Mouse (Mus musculus): ENCODE results near the gene Zfp830. TPM values are rescaled to one million over a fixed set of nuclear protein-coding genes. Genes with fewer than 3 reads are reported as not detected.

Zfp830 gene
- polyA plus RNA-seq, 2 experiments: 10.5 to 15.5 TPM

GRCm38 (mm10) chr11:82746138-82746537 is 18.0 kb upstream of the Zfp830 start:
- no peak overlapping the region for H3K27ac ChIP-seq
- H3K4me2 ChIP-seq (ENCODE audit: low read depth): no peak overlapping the region
- DNase-seq (ENCODE audit: low read depth in 3 of 3, low spot score in 3 of 3) (peak in 1 of 3 experiments; percentile 45), ATAC-seq (ENCODE audit: insufficient read depth) (no peak)
- WGBS (ENCODE audit: insufficient replicate concordance): 19% methylated on average over 6 of the region's 6 CpGs
- no peaks in the 10 kb centered on the region for H3K9me3 ChIP-seq (ENCODE audit: control insufficient read depth, low read length)
- no peak overlapping the region for H3K9ac ChIP-seq (replicated peaks)
- H3K4me1 ChIP-seq (replicated peaks; ENCODE audit: control insufficient read depth in 2 of 2, insufficient read depth in 2 of 2, low read length in 1 of 2): peaks cover 0 to 6% of the 10 kb centered on the region in 2 experiments; a peak in 1 of 4 replicates
- no peaks in the 10 kb centered on the region for H3K36me3 ChIP-seq (replicated peaks; ENCODE audit: control insufficient read depth, insufficient read depth, low read depth)
- TF ChIP-seq EP300 (IDR thresholded peaks at IDR 0.05; ENCODE audit: low read depth) (no peak), CTCF (IDR thresholded peaks at IDR 0.05; ENCODE audit: low read depth) (peak; percentile 79)
- no peak overlapping the region for H3K4me3 ChIP-seq (ENCODE audit: insufficient read depth in 1 of 2, low read depth in 2 of 2, low read length in 2 of 2)
- H3K27me3 ChIP-seq (ENCODE audit: control insufficient read depth, insufficient read depth, low read length): no peaks in the 10 kb centered on the region; the same call in 1 of the 2 replicates

GRCm38 (mm10) chr11:82746857-82747366 is 17.2 kb upstream of the Zfp830 start:
- TF ChIP-seq CTCF (IDR thresholded peaks at IDR 0.05; ENCODE audit: low read depth) (no peak), EP300 (IDR thresholded peaks at IDR 0.05; ENCODE audit: low read depth) (no peak)
- H3K9ac ChIP-seq (replicated peaks): peak overlapping the region; percentile 36

GRCm38 (mm10) chr11:82752349-82753115 is 11.6 kb upstream of the Zfp830 start:
- no peak for DNase-seq (ENCODE audit: low read depth in 3 of 3, low spot score in 3 of 3)

More at GRCm38 (mm10) chr11:82746857-82747366, 17.2 kb upstream of the Zfp830 start:
- 19% methylated on average over 8 of the region's 8 CpGs for WGBS (ENCODE audit: insufficient replicate concordance)
- H3K27ac ChIP-seq: peak overlapping the region; percentile 27
- peak overlapping the region; percentile 54 for H3K4me2 ChIP-seq (ENCODE audit: low read depth)
- no peaks in the 10 kb centered on the region for H3K36me3 ChIP-seq (replicated peaks; ENCODE audit: control insufficient read depth, insufficient read depth, low read depth)
- peak overlapping the region; percentile 27 to 43; a peak in 3 of 4 replicates for H3K4me3 ChIP-seq (ENCODE audit: insufficient read depth in 1 of 2, low read depth in 2 of 2, low read length in 2 of 2)
- ATAC-seq (ENCODE audit: insufficient read depth) (peak; percentile 48; the same call in 1 of the 2 replicates), DNase-seq (ENCODE audit: low read depth in 3 of 3, low spot score in 3 of 3) (peak in 1 of 3 experiments; percentile 43)
- no peaks in the 10 kb centered on the region for H3K9me3 ChIP-seq (ENCODE audit: control insufficient read depth, low read length)
- H3K4me1 ChIP-seq (replicated peaks; ENCODE audit: control insufficient read depth in 2 of 2, insufficient read depth in 2 of 2, low read length in 1 of 2): peaks cover 0 to 6% of the 10 kb centered on the region in 2 experiments; a peak in 1 of 4 replicates
- no peaks in the 10 kb centered on the region; the same call in 1 of the 2 replicates for H3K27me3 ChIP-seq (ENCODE audit: control insufficient read depth, insufficient read depth, low read length)

GRCm38 (mm10) chr11:82755919-82756318 is 8.2 kb upstream of the Zfp830 start:
- 75% methylated on average over 1 of the region's 1 CpGs for WGBS (ENCODE audit: insufficient replicate concordance)
- Histone ChIP-seq H3K4me3 (ENCODE audit: insufficient read depth in 1 of 2, low read depth in 2 of 2, low read length in 2 of 2) (no peak overlapping the region), H3K9me3 (ENCODE audit: control insufficient read depth, low read length) (no peaks in the 10 kb centered on the region), H3K27me3 (ENCODE audit: control insufficient read depth, insufficient read depth, low read length) (no peaks in the 10 kb centered on the region), H3K27ac (no peak overlapping the region), H3K4me1 (replicated peaks; ENCODE audit: control insufficient read depth in 2 of 2, insufficient read depth in 2 of 2, low read length in 1 of 2) (no peaks in the 10 kb centered on the region), H3K36me3 (replicated peaks; ENCODE audit: control insufficient read depth, insufficient read depth, low read depth) (no peaks in the 10 kb centered on the region), H3K9ac (replicated peaks) (no peak overlapping the region), H3K4me2 (ENCODE audit: low read depth) (no peak overlapping the region)
- ATAC-seq (ENCODE audit: insufficient read depth): no peak
- TF ChIP-seq EP300 (IDR thresholded peaks at IDR 0.05; ENCODE audit: low read depth): no peak
- TF ChIP-seq CTCF (IDR thresholded peaks at IDR 0.05; ENCODE audit: low read depth): no peak
- no peak for DNase-seq (ENCODE audit: low read depth in 3 of 3, low spot score in 3 of 3)

More at GRCm38 (mm10) chr11:82752349-82753115, 11.6 kb upstream of the Zfp830 start:
- ATAC-seq (ENCODE audit: insufficient read depth): no peak
- WGBS (ENCODE audit: insufficient replicate concordance): 54% methylated on average over 6 of the region's 6 CpGs
- Histone ChIP-seq H3K27ac (no peak overlapping the region), H3K27me3 (ENCODE audit: control insufficient read depth, insufficient read depth, low read length) (no peaks in the 10 kb centered on the region), H3K4me3 (ENCODE audit: insufficient read depth in 1 of 2, low read depth in 2 of 2, low read length in 2 of 2) (no peak overlapping the region), H3K36me3 (replicated peaks; ENCODE audit: control insufficient read depth, insufficient read depth, low read depth) (no peaks in the 10 kb centered on the region), H3K9ac (replicated peaks) (no peak overlapping the region), H3K4me2 (ENCODE audit: low read depth) (no peak overlapping the region), H3K4me1 (replicated peaks; ENCODE audit: control insufficient read depth in 2 of 2, insufficient read depth in 2 of 2, low read length in 1 of 2) (no peaks in the 10 kb centered on the region), H3K9me3 (ENCODE audit: control insufficient read depth, low read length) (no peaks in the 10 kb centered on the region)
- TF ChIP-seq CTCF (IDR thresholded peaks at IDR 0.05; ENCODE audit: low read depth) (no peak), EP300 (IDR thresholded peaks at IDR 0.05; ENCODE audit: low read depth) (no peak)

- Histone ChIP-seq H3K9me3 (ENCODE audit: control insufficient read depth, low read length) (no peaks in the 10 kb centered on the region), H3K4me2 (ENCODE audit: low read depth) (no peak overlapping the region), H3K27ac (no peak overlapping the region), H3K4me3 (ENCODE audit: insufficient read depth in 1 of 2, low read depth in 2 of 2, low read length in 2 of 2) (no peak overlapping the region), H3K4me1 (replicated peaks; ENCODE audit: control insufficient read depth in 2 of 2, insufficient read depth in 2 of 2, low read length in 1 of 2) (peaks cover 10 to 18% of the 10 kb centered on the region in 2 experiments), H3K36me3 (replicated peaks; ENCODE audit: control insufficient read depth, insufficient read depth, low read depth) (no peaks in the 10 kb centered on the region; the same call in 1 of the 2 replicates), H3K9ac (replicated peaks) (no peak overlapping the region), H3K27me3 (ENCODE audit: control insufficient read depth, insufficient read depth, low read length) (no peaks in the 10 kb centered on the region)
- WGBS (ENCODE audit: insufficient replicate concordance): 73% methylated on average over 6 of the region's 6 CpGs
- TF ChIP-seq CTCF (IDR thresholded peaks at IDR 0.05; ENCODE audit: low read depth): peak; percentile 61
- TF ChIP-seq EP300 (IDR thresholded peaks at IDR 0.05; ENCODE audit: low read depth): no peak
- DNase-seq (ENCODE audit: low read depth in 3 of 3, low spot score in 3 of 3) (no peak), ATAC-seq (ENCODE audit: insufficient read depth) (no peak)
Measured at GRCm38 (mm10) chr11:82762286-82762829, 1.8 kb upstream of the Zfp830 start.
